Mouse (Mus musculus) heart, postnatal 0 days (tissue): ENCODE measurements around the gene Zdhhc16. TPM values are rescaled to one million over a fixed set of nuclear protein-coding genes. Genes with fewer than 3 reads are reported as not detected.

Experiments
- ATAC-seq: fragments of 200-750 bp; cut with Nextera tagmentation; 2 replicates; pipeline ENCODE4 v1.8.0; 2017; ENCODE audit warnings: low read depth, moderate number of reproducible peaks, moderate library complexity; ENCODE audit not compliant: insufficient read depth
- DNase-seq: peaks from one replicate; pipeline ENCODE4 v3.0.0-alpha.2; 2016; ENCODE audit warnings: low spot score
- H3K27ac ChIP-seq: fragments of 300-500 bp; sonication (generic); 2 replicates; pipeline ENCODE4 v1.5.1; 2014; ENCODE audit warnings: low read depth, mild to moderate bottlenecking
- H3K27me3 ChIP-seq: fragments of 300-500 bp; sonication (generic); 2 replicates; pipeline ENCODE4 v1.6.1; 2014; ENCODE audit warnings: low read length, mixed read lengths; ENCODE audit not compliant: control insufficient read depth, insufficient read depth
- H3K36me3 ChIP-seq: fragments of 300-500 bp; sonication (generic); replicated peaks from 2 replicates; pipeline ENCODE4 v1.6.1; 2014; ENCODE audit warnings: low read length, mixed read lengths; ENCODE audit not compliant: control insufficient read depth, insufficient read depth
- H3K4me1 ChIP-seq: fragments of 300-500 bp; sonication (generic); 2 replicates; pipeline ENCODE4 v1.6.1; 2014; ENCODE audit warnings: antibody characterized with exemption; ENCODE audit not compliant: control insufficient read depth, insufficient read depth
- H3K4me2 ChIP-seq: fragments of 300-500 bp; sonication (generic); 2 replicates; pipeline ENCODE4 v1.6.1; 2014; ENCODE audit warnings: low read depth, mild to moderate bottlenecking, low read length, moderate library complexity
- H3K4me3 ChIP-seq: fragments of 300-500 bp; sonication (generic); 2 replicates; pipeline ENCODE4 v1.5.1; 2014; ENCODE audit warnings: low read depth, low read length
- H3K9ac ChIP-seq: fragments of 300-500 bp; sonication (generic); replicated peaks from 2 replicates; pipeline ENCODE4 v1.6.1; 2014; ENCODE audit warnings: low read depth, low read length, mixed read lengths
- H3K9me3 ChIP-seq: fragments of 300-500 bp; sonication (generic); replicated peaks from 2 replicates; pipeline ENCODE4 v1.6.1; 2016; ENCODE audit warnings: low read length; ENCODE audit not compliant: control insufficient read depth
- CTCF ChIP-seq: IDR thresholded peaks from 2 replicates; pipeline ENCODE4 v1.5.1; 2016; ENCODE audit warnings: antibody characterized with exemption, control low read depth, low read depth
- EP300 ChIP-seq: IDR thresholded peaks from 2 replicates; pipeline ENCODE4 v1.6.1; 2016; ENCODE audit warnings: antibody characterized with exemption, low read depth
- WGBS: fragments of 180-500 bp; shearing (Covaris S2); extraction: QIAGEN DNeasy Blood & Tissue Kit; methylation state at CpG from one replicate; pipeline ENCODE4 v1.1.7; 2014; 5-methylcytosine and 5-hydroxymethylcytosine counted together
- polyA plus RNA-seq: library from polyadenylated mRNA; unstranded; fragments of >200 nt; fragmentation: Nextera tagmentation; extraction: Ambion mirVana; gene quantifications from 2 replicates; pipeline ENCODE4 v1.2.1, GENCODE M21; 2015
- total RNA-seq: library from RNA; depleted of rRNA; stranded (reverse); fragments of >200 nt; gene quantifications from 2 replicates; pipeline ENCODE4 v1.2.3, GENCODE M21; 2014; ENCODE audit warnings: low replicate concordance; rRNA removed

Zdhhc16 gene
- 44.3 and 53.2 TPM in 2 replicates for total RNA-seq
- polyA plus RNA-seq: 37.3 and 38.3 TPM in 2 replicates

- H3K27ac ChIP-seq: peak within 1 kb of the TSS; percentile 36
- ATAC-seq (peak; percentile 100), DNase-seq (peak; percentile 98)
- H3K4me3 ChIP-seq: peak within 1 kb of the TSS; percentile 66
- peak within 1 kb of the TSS; percentile 97 for H3K4me2 ChIP-seq
- TF ChIP-seq EP300: no peak
- TF ChIP-seq CTCF: no peak
- H3K27me3 ChIP-seq: no peaks in the 10 kb centered on the region
- no peaks in the 10 kb centered on the region for H3K9me3 ChIP-seq
- H3K36me3 ChIP-seq: peaks cover 31% of the 10 kb centered on the region
- H3K9ac ChIP-seq: peak within 1 kb of the TSS; percentile 54
- peaks cover 15% of the 10 kb centered on the region for H3K4me1 ChIP-seq
- under 1% methylated on average over 47 of the region's 47 CpGs for WGBS
Observed at GRCm38 (mm10) chr19:41933179-41934086, at the start of gene Zdhhc16, which contains the start of gene Exosc1. Zdhhc16 (plus strand) TSS chr19:41933480. Exosc1 (minus strand) TSS chr19:41933423.

DNA sequence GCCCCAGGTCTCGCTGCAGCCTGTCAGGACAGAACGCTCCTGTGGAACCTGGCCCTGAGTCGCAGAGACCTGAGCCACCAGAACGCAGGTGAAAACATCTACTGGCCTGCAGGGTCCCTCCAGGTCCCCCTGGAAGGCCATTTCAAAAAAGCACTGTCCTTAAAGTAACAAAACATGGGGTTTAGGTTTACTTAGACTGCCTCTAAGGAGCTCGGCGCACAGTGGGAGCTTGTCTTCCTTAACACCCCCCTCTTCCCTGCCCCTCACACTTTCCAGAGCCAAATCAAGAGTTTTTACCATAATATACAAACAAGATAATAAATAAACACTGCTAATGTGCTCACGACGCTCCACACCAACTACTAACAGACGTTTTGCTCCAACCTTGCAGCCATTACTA, 49.4 kb upstream of the Zdhhc16 start:
- no peak for ATAC-seq
- no peak for TF ChIP-seq CTCF
- no peak for TF ChIP-seq EP300

DNA sequence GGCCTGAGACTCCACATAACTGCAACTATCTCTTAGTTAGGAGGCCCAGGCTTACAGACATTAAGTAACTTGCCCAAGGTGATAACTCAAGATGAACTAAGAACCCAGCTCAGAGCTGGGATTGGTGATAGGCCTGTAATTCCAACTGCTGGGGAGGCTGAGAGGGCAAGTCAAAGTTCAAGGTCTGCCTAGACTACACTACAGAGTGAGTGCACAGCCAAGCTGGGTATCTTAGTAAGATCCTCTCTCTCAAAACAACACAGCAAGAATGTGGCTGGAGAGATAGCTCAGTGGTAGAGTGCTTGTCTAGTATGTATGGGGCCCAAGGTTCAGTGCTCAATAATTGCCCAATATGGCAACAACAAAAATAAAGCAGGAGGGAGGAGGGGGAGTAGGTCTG, 45.1 kb upstream of the Zdhhc16 start:
- no peak overlapping the region for H3K4me2 ChIP-seq
- DNase-seq (no peak), ATAC-seq (no peak)
- no peak overlapping the region for H3K4me3 ChIP-seq
- no peaks in the 10 kb centered on the region for H3K4me1 ChIP-seq
- H3K9ac ChIP-seq: no peak overlapping the region
- TF ChIP-seq CTCF (no peak), EP300 (no peak)
- H3K9me3 ChIP-seq: no peaks in the 10 kb centered on the region
- no peaks in the 10 kb centered on the region for H3K27me3 ChIP-seq
- H3K27ac ChIP-seq: no peak overlapping the region
- H3K36me3 ChIP-seq: peaks cover 57% of the 10 kb centered on the region

More for the DNA sequence above, 49.4 kb upstream of the Zdhhc16 start:
- no peak for DNase-seq
- Histone ChIP-seq H3K9ac (no peak overlapping the region), H3K27me3 (no peaks in the 10 kb centered on the region), H3K4me3 (no peak overlapping the region), H3K4me1 (no peaks in the 10 kb centered on the region), H3K27ac (no peak overlapping the region), H3K36me3 (peaks cover 72% of the 10 kb centered on the region), H3K4me2 (no peak overlapping the region), H3K9me3 (no peaks in the 10 kb centered on the region)
- WGBS: 94% methylated on average over 9 of the region's 9 CpGs

- H3K27me3 ChIP-seq: no peaks in the 10 kb centered on the region
- peak; percentile 61 for DNase-seq
- TF ChIP-seq CTCF: no peak
- TF ChIP-seq EP300: no peak
- H3K27ac ChIP-seq: peak overlapping the region; percentile 74
- H3K36me3 ChIP-seq: peaks cover 10% of the 10 kb centered on the region
- H3K4me1 ChIP-seq: peaks cover 16% of the 10 kb centered on the region
- 26% methylated on average over 7 of the region's 7 CpGs for WGBS
- peak overlapping the region; percentile 59 for H3K4me3 ChIP-seq
- H3K9me3 ChIP-seq: no peaks in the 10 kb centered on the region
- peak overlapping the region; percentile 45 for H3K9ac ChIP-seq
- peak; percentile 41 for ATAC-seq
- H3K4me2 ChIP-seq: peak overlapping the region; percentile 75
Observed at GRCm38 (mm10) chr19:41894959-41895358, 38.3 kb upstream of the Zdhhc16 start.

DNA sequence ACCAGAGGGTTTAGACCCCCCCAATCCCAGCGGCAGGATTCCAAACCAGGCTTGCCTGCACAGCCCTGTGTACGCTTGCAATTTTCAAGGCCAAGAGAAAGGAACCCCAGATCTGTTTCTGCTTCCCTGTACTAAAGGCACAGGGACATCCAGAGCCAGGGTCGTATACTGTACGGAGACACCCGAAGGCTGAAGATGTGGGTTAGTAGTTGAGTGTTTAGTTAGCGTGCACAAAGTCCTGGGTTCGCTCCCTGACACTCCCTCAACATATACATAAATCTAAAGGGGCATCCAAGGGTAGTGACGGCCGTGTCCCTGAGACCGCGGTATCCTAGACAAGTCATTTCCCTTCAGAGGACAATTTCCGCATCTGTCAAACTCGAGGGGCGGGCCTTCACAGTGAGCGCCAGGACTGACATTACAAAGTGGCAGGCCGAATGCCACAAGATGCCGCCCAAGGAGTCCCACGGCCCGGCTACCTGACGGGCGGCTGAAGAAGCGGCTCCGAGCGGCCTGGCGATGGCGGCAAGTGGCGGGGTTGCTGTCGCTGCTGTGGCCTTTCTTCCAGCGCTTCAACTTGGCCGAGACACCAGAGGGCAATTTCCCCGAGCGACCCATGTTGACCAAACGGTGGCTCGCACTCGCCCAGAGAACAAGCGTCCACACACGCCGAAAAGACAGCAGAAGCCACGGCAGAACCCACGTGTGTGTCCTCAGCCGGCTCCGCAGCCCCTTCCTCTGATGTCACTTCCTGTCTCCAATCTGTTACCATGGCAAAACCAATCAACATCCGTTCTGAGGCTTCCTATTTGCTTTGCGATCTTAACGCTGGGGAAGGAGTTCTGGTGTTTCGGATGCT, 37.6 kb upstream of the Zdhhc16 start, which contains the start of gene Rrp12:
TSS of gene Rrp12 (minus strand) at position 714 of the 859 bp plus-strand sequence.
- peak within 1 kb of the TSS; percentile 75 for H3K4me2 ChIP-seq
- TF ChIP-seq EP300 (no peak; the same call in 1 of the 2 replicates), CTCF (no peak)
- peaks cover 16% of the 10 kb centered on the region for H3K4me1 ChIP-seq
- peak; percentile 93 for ATAC-seq
- peaks cover 4% of the 10 kb centered on the region; the same call in 1 of the 2 replicates for H3K36me3 ChIP-seq
- H3K27me3 ChIP-seq: no peaks in the 10 kb centered on the region
- H3K4me3 ChIP-seq: peak within 1 kb of the TSS; percentile 59
- peak within 1 kb of the TSS; percentile 74 for H3K27ac ChIP-seq
- under 1% methylated on average over 46 of the region's 46 CpGs for WGBS
- peak; percentile 98 for DNase-seq
- H3K9ac ChIP-seq: peak within 1 kb of the TSS; percentile 45
- H3K9me3 ChIP-seq: no peaks in the 10 kb centered on the region
